Mouse (Mus musculus) ES-E14 (cell line): ENCODE data around the gene Hoxa1.

ENCODE experiments used
- HCFC1 ChIP-seq: IDR thresholded peaks from 2 replicates; pipeline ENCODE4 v1.6.1; 2012; ENCODE audit warnings: low read length, inconsistent platforms, borderline replicate concordance; ENCODE audit not compliant: insufficient read depth
- MAFK ChIP-seq: IDR thresholded peaks from 2 replicates; pipeline ENCODE4 v1.6.1; 2014; ENCODE audit warnings: mild to moderate bottlenecking, low read depth, low read length, inconsistent platforms; ENCODE audit not compliant: insufficient read depth

DNA sequence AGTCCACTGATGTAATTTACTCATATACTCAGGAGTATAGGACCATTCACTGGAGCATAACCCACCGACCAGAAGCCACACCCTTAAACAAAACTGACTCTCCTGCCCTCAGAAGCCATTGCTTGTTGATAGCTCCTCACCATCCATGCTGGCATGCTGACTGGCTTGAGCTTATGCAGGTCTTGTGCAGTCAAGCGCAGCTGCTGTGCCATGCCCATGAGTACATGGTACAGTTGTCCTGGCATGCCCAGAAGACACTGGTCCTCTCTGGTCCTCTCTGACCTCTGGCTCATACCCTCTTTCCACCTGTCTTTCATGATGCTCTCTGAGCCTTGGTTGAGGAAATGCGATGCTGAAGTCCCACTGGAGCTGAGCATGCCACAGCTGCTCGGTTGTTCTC lies 34.4 kb downstream of the Hoxa1 start:
- TF ChIP-seq HCFC1 (no peak), MAFK (no peak)
